Mouse (Mus musculus): ENCODE data around the gene Gm10295. TPM values are rescaled to one million over a fixed set of nuclear protein-coding genes. Genes with fewer than 3 reads are reported as not detected.

Gene Gm10295
- polyA plus RNA-seq, 1 experiment, result not detected

DNA sequence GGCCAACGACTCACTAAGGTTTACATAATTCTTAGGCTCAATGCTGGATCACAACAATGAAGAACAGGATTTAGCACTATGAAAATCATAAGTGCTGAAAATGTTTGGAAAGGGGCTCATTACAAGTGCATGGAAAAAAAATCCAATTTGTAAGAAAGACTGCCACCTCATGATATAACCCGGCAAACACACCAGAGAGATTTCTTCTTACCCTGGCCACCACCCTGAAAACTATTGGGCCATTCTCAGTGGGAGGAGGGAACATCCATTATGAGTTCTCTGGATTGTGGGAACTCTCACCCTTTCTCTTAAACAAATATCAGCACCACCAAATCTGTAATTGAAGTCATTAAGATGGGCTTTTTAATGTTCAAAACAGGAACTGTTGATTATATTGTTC is 39.0 kb upstream of the Gm10295 start:
- H3K4me3 ChIP-seq (replicated peaks; ENCODE audit: insufficient read depth, low read depth, low read length), result no peak overlapping the region
- H3K27me3 ChIP-seq (ENCODE audit: control insufficient read depth, insufficient read depth, low read length), result no peaks in the 10 kb centered on the region
- H3K27ac ChIP-seq (ENCODE audit: insufficient read depth, low read length), result no peak overlapping the region
- 84% methylated on average over 2 of the region's 2 CpGs for WGBS
- no peak for TF ChIP-seq POLR2A (IDR thresholded peaks at IDR 0.05; ENCODE audit: borderline replicate concordance, insufficient read depth, low read length)
- TF ChIP-seq CTCF (IDR thresholded peaks at IDR 0.05; ENCODE audit: borderline replicate concordance, insufficient read depth, low read depth, low read length), result no peak
- no peak for DNase-seq
- H3K4me1 ChIP-seq (ENCODE audit: control insufficient read depth, insufficient read depth, low read length), result no peaks in the 10 kb centered on the region

DNA sequence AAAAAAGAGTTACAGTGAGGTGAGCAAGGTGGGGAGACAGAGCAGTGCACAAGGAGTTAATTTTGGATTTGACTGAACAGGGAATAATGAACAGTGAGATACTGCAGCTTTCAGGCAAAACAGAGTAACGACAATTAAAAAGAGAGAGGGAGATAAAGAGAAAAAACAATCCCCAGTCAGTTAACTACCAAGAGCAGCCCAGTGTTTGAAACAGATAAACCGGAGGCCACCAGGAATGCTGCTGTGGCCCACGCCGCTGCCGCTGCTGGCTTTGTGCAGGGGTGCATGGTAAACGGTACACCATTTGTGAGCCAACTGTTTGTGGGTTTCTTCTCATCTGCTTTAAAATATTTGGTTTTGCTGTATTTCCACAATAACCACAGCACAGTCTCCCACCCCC is 34.8 kb upstream of the Gm10295 start:
- H3K4me1 ChIP-seq (ENCODE audit: control insufficient read depth, insufficient read depth, low read length), result no peaks in the 10 kb centered on the region
- WGBS, result 67% methylated on average over 6 of the region's 6 CpGs
- TF ChIP-seq CTCF (IDR thresholded peaks at IDR 0.05; ENCODE audit: borderline replicate concordance, insufficient read depth, low read depth, low read length), result no peak
- no peak for TF ChIP-seq POLR2A (IDR thresholded peaks at IDR 0.05; ENCODE audit: borderline replicate concordance, insufficient read depth, low read length)
- H3K27me3 ChIP-seq (ENCODE audit: control insufficient read depth, insufficient read depth, low read length), result no peaks in the 10 kb centered on the region; the same call in 1 of the 2 replicates
- H3K27ac ChIP-seq (ENCODE audit: insufficient read depth, low read length), result no peak overlapping the region
- no peak for DNase-seq
- H3K4me3 ChIP-seq (replicated peaks; ENCODE audit: insufficient read depth, low read depth, low read length), result no peak overlapping the region

DNA sequence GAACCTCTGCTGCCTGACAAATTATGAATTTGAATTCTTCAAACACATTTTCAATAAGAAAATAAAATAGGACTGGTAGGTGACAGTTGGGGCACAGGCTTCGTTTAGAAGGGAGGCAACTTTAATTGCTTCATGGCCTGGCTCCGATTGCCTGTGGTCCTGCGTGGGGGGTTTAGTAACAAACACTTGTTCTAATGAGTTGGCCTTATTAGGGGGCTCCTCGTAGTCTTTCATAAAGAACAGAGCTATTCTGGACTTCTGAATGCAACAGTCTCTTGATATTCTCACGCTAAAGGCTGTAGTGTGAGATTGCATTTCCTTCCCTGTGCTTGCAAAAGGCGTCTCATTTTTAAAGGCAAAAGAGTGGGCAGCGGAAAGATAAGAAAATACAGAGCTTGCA is 33.6 kb upstream of the Gm10295 start:
- no peak for TF ChIP-seq POLR2A (IDR thresholded peaks at IDR 0.05; ENCODE audit: borderline replicate concordance, insufficient read depth, low read length)
- TF ChIP-seq CTCF (IDR thresholded peaks at IDR 0.05; ENCODE audit: borderline replicate concordance, insufficient read depth, low read depth, low read length), result no peak
- H3K4me1 ChIP-seq (ENCODE audit: control insufficient read depth, insufficient read depth, low read length), result no peaks in the 10 kb centered on the region
- 82% methylated on average over 7 of the region's 7 CpGs for WGBS
- H3K27me3 ChIP-seq (ENCODE audit: control insufficient read depth, insufficient read depth, low read length), result no peaks in the 10 kb centered on the region; the same call in 1 of the 2 replicates
- no peak overlapping the region for H3K4me3 ChIP-seq (replicated peaks; ENCODE audit: insufficient read depth, low read depth, low read length)
- no peak for DNase-seq
- no peak overlapping the region for H3K27ac ChIP-seq (ENCODE audit: insufficient read depth, low read length)

DNA sequence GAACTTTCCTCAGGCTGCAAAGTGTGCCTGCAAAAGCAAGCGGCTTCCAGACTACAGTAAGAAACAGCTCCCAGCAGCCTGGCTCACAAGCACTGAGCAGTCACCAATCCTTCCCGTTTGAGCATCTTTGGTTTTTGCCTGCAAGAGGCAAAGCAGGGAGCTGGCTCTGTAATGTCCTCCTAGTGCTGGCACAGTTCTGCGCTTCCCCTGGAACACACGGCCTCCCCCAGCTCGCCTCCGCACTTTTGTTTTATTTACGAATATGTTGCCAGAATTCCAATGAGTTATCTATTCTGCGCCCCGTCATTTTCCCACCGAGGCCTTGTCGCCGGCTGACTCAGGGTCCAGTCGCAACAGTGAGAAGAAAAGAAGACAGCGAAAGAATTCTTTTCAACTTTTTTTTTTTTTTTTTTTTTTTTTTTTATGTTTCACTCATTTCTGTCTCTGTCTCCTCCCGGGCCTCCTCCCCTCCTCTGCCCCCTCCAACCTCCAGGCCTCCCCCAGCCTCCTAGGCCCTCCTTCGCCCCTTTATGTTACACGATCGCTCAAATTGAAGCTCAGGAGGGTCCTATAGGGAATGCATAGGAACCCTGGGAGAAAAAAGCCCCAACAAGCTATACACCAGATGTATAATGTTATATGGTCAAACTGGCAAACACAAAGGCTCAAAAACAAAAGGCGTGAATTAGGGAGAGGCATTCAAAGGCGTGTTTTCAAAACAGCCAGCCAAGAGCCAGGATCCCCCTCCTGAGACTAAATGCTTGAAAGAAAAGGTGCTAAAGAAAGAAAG is 32.3 kb upstream of the Gm10295 start:
- Histone ChIP-seq H3K27ac (ENCODE audit: insufficient read depth, low read length) (no peak overlapping the region), H3K27me3 (ENCODE audit: control insufficient read depth, insufficient read depth, low read length) (no peaks in the 10 kb centered on the region; the same call in 1 of the 2 replicates)
- 34% methylated on average over 20 of the region's 20 CpGs for WGBS

DNA sequence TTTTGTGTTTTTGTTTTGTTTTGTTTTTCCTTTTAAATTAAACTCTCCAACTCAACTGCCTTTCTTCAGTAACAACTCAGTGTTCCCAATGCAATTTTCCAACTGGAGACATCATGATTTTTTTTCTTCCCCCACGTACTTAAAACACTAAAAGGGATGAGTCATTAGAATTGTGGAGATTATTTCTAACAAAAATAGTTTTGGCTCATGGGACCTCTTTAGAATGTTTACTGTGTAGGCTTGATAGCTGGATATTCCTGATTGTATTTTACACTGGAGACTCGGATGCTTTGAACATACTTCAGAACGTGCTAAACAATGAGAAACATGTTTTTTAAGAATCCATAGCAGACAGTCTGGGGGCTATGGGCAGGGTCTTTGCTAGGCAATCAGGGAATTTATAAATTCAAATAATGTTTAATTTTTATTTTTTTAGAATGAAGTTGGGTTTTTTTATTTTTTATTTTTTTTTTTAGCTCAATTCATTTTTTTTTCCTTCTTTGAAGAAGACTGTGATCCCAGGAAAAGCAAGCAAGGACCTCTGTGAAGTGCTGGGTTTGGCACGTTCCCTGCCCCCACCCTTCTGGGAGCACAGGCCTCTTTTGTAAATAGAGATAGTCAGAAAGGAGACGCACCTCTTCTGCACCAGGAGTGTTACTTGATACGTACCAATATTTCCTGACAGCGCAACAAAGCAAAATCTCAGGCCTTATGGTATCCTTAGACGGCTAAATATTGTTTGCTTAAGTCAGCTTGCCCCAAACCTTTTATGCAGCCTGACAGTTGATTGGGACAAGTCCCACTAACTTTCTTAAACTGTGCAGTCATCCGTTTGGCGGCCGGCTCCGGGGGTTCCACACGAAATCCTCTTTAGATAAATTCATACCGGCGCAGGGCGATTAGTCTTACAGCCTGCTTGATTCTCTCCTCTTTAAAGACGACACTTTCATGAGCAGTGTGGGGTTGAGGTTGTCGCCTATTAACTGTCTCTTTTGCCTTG is 28.8 kb upstream of the Gm10295 start:
- H3K27ac ChIP-seq (ENCODE audit: insufficient read depth, low read length), result no peak overlapping the region
- DNase-seq, result no peak
- no peak overlapping the region for H3K4me3 ChIP-seq (replicated peaks; ENCODE audit: insufficient read depth, low read depth, low read length)
- no peaks in the 10 kb centered on the region for H3K4me1 ChIP-seq (ENCODE audit: control insufficient read depth, insufficient read depth, low read length)
- TF ChIP-seq POLR2A (IDR thresholded peaks at IDR 0.05; ENCODE audit: borderline replicate concordance, insufficient read depth, low read length) (no peak), CTCF (IDR thresholded peaks at IDR 0.05; ENCODE audit: borderline replicate concordance, insufficient read depth, low read depth, low read length) (no peak)
- no peaks in the 10 kb centered on the region; the same call in 1 of the 2 replicates for H3K27me3 ChIP-seq (ENCODE audit: control insufficient read depth, insufficient read depth, low read length)
- WGBS, result 55% methylated on average over 18 of the region's 18 CpGs

More for the DNA sequence above, 32.3 kb upstream of the Gm10295 start:
- Histone ChIP-seq H3K4me3 (replicated peaks; ENCODE audit: insufficient read depth, low read depth, low read length) (no peak overlapping the region), H3K4me1 (ENCODE audit: control insufficient read depth, insufficient read depth, low read length) (no peaks in the 10 kb centered on the region)
- peak in 1 of 2 experiments; percentile 18 for DNase-seq
- TF ChIP-seq CTCF (IDR thresholded peaks at IDR 0.05; ENCODE audit: borderline replicate concordance, insufficient read depth, low read depth, low read length), result no peak
- TF ChIP-seq POLR2A (IDR thresholded peaks at IDR 0.05; ENCODE audit: borderline replicate concordance, insufficient read depth, low read length), result no peak

DNA sequence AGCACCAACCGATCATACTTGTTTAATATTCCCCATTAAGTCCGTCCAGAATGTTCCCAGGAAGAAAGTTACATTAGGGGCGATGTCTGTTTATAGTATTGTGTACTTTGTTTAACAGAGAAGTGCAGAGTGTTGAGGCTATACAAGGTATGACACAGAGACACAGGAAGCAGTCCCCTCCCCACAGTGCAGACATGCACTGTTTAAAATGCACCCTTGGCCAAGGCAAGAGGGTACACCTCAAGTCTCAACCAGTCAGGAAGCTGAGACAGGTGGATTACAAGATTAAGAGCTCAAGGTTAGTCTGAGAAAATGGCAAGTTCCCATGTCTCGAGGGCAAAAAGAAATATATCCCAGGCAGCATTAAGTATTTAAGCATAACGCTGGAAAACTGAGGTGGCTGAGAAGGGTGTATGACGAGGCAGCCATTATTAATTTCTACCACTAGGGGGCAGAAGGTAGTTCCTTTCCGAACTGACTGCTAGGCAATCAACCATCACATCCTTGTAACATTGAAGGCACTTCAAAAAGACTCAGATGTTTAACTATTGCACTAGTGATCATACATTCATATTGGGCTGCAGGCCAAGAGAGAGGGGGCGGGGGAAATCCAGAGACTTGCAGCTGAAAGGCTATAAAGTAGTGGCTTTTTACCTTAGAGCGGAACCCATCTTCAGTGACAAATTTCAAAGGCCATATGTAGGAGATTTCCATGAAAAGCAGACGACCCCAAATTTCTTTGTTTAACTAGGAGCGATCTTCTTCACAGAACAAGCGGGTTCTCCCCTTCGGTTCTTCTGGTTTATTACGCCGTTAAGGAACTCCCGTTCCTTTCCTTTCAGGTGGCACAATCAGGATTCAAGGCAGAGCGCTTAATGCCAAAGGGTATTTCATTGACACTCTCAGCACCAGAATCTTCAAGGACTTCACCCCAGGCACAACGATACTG is 27.8 kb upstream of the Gm10295 start:
- Histone ChIP-seq H3K4me3 (replicated peaks; ENCODE audit: insufficient read depth, low read depth, low read length) (no peak overlapping the region), H3K4me1 (ENCODE audit: control insufficient read depth, insufficient read depth, low read length) (no peaks in the 10 kb centered on the region), H3K27ac (ENCODE audit: insufficient read depth, low read length) (no peak overlapping the region), H3K27me3 (ENCODE audit: control insufficient read depth, insufficient read depth, low read length) (no peaks in the 10 kb centered on the region; the same call in 1 of the 2 replicates)
- TF ChIP-seq POLR2A (IDR thresholded peaks at IDR 0.05; ENCODE audit: borderline replicate concordance, insufficient read depth, low read length) (no peak), CTCF (IDR thresholded peaks at IDR 0.05; ENCODE audit: borderline replicate concordance, insufficient read depth, low read depth, low read length) (peak; percentile 33; the same call in 1 of the 2 replicates)
- DNase-seq, result peak; percentile 8 to 24
- 59% methylated on average over 18 of the region's 18 CpGs for WGBS

DNA sequence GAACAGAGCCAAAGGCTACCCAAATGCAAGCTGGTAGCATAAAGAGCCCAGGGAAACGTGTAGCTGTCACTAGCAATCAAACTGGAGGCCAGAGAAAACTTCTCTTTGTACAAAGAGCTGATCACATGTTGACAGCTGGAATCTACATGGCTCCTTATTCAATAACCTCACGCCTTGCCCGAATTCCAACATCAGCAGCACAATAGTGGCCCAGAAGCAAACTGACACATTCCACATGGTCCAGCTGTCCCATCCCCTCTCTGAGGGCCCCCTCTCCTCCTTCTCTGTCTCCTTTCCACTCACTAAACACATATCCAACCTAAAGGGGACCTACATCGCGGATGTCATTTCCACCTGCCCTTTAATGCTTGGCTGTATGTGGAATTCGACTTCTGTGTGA is 26.7 kb upstream of the Gm10295 start:
- H3K27ac ChIP-seq (ENCODE audit: insufficient read depth, low read length), result no peak overlapping the region
- no peaks in the 10 kb centered on the region; the same call in 1 of the 2 replicates for H3K27me3 ChIP-seq (ENCODE audit: control insufficient read depth, insufficient read depth, low read length)
- DNase-seq, result no peak
- WGBS, result 56% methylated on average over 6 of the region's 6 CpGs
- no peak overlapping the region for H3K4me3 ChIP-seq (replicated peaks; ENCODE audit: insufficient read depth, low read depth, low read length)
- no peaks in the 10 kb centered on the region for H3K4me1 ChIP-seq (ENCODE audit: control insufficient read depth, insufficient read depth, low read length)
- TF ChIP-seq POLR2A (IDR thresholded peaks at IDR 0.05; ENCODE audit: borderline replicate concordance, insufficient read depth, low read length) (no peak), CTCF (IDR thresholded peaks at IDR 0.05; ENCODE audit: borderline replicate concordance, insufficient read depth, low read depth, low read length) (no peak)
